Mouse (Mus musculus) small intestine, adult 2 months (tissue): ENCODE results near the gene Mettl18. TPM values are rescaled to one million over a fixed set of nuclear protein-coding genes. Genes with fewer than 3 reads are reported as not detected.

Experiments
- H3K27ac ChIP-seq: fragments of 200-500 bp; 2 replicates; pipeline ENCODE4 v1.5.1; 2012; ENCODE audit warnings: low read depth, low read length, control low read depth, inconsistent platforms; ENCODE audit not compliant: insufficient read depth
- H3K27me3 ChIP-seq: fragments of 200-500 bp; 2 replicates; pipeline ENCODE4 v1.6.1; 2012; ENCODE audit warnings: mild to moderate bottlenecking, moderate library complexity, low read length, inconsistent platforms; ENCODE audit not compliant: control insufficient read depth, insufficient read depth
- H3K36me3 ChIP-seq: fragments of 200-500 bp; 2 replicates; pipeline ENCODE4 v1.6.1; 2012; ENCODE audit warnings: mild to moderate bottlenecking, low read length, control low read depth, inconsistent platforms; ENCODE audit not compliant: control insufficient read depth, insufficient read depth
- H3K4me1 ChIP-seq: fragments of 200-500 bp; 2 replicates; pipeline ENCODE4 v1.6.1; 2012; ENCODE audit warnings: low read length, inconsistent platforms, mixed read lengths; ENCODE audit not compliant: control insufficient read depth, insufficient read depth, insufficient read length
- H3K4me3 ChIP-seq: fragments of 200-500 bp; 2 replicates; pipeline ENCODE4 v1.5.1; 2012; ENCODE audit warnings: low read depth, mild to moderate bottlenecking, control low read depth, inconsistent platforms, low read length, moderate library complexity
- CTCF ChIP-seq: fragments of 200-500 bp; IDR thresholded peaks from 2 replicates; pipeline ENCODE4 v1.5.1; 2012; ENCODE audit warnings: low read depth, mild to moderate bottlenecking, control low read depth, inconsistent platforms, low read length, moderate library complexity, mixed read lengths; ENCODE audit not compliant: insufficient replicate concordance, insufficient read length; ENCODE audit errors: extremely low read depth
- WGBS: fragments of 180-500 bp; shearing (Covaris S2); methylation state at CpG from one replicate; pipeline ENCODE4 v1.1.7; 2018; 5-methylcytosine and 5-hydroxymethylcytosine counted together
- polyA plus RNA-seq: library from polyadenylated mRNA; depleted of rRNA; stranded (reverse); fragments of >200 nt; gene quantifications from 2 replicates; pipeline ENCODE4 v1.2.3, GENCODE M21; 2012; rRNA removed

Mettl18 gene
- polyA plus RNA-seq, 1 experiment = 0.08 TPM

DNA sequence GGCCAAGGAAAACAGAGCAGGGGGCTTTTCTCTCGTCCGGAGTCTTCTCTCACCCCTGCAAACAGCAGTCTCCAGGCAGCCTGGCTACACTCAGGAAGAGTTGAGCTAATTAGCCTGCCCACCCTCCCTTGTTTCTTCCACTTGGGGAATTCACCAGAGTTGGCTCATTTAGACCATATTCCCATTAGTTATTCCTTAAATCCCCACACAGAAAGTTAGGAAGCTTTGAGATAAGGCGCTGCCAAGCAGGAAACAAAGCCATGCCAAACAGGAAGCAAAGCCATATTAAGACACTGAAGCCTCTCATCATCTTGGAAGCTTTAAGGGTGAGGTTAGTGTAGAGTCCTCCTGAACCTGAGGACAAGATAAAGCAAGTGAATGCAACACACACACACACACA lies 48.9 kb downstream of the Mettl18 start:
- Histone ChIP-seq H3K27me3 (no peaks in the 10 kb centered on the region), H3K4me3 (no peak overlapping the region), H3K27ac (no peak overlapping the region), H3K36me3 (no peaks in the 10 kb centered on the region), H3K4me1 (no peaks in the 10 kb centered on the region)
- WGBS = 51% methylated on average over 3 of the region's 3 CpGs
- no peak for TF ChIP-seq CTCF

Other genes starting within 250 kb of the Mettl18 start
- 0.34 and 0.49 TPM in 2 replicates for gene Kifap3, start 215.3 kb upstream of the Mettl18 start, polyA plus RNA-seq
- gene Scyl3, start 65.8 kb upstream of the Mettl18 start, polyA plus RNA-seq = 3.6 and 4.6 TPM in 2 replicates
- 0.25 and 0.44 TPM in 2 replicates for gene BC055324, start 93 bp upstream of the Mettl18 start, polyA plus RNA-seq
- gene Sele, start 53.3 kb downstream of the Mettl18 start, polyA plus RNA-seq = 0.08 TPM in 1 of 2 replicates, not detected in the other
- 0.70 and 0.75 TPM in 2 replicates for gene Sell, start 67.1 kb downstream of the Mettl18 start, polyA plus RNA-seq
- 0.63 and 1.0 TPM in 2 replicates for gene Selp, start 120.4 kb downstream of the Mettl18 start, polyA plus RNA-seq
- 0.23 and 1.2 TPM in 2 replicates for gene F5, start 156.9 kb downstream of the Mettl18 start, polyA plus RNA-seq